Mouse (Mus musculus) MEL (cell line): ENCODE measurements around the gene Gpr22. TPM values are rescaled to one million over a fixed set of nuclear protein-coding genes. Genes with fewer than 3 reads are reported as not detected.

Experiments used
- DNase-seq: peaks from one replicate; pipeline ENCODE4 v3.0.0; 2011; ENCODE audit warnings: low read depth, low spot score
- H3K27ac ChIP-seq: 2 replicates; pipeline ENCODE4 v1.5.1; 2012; ENCODE audit warnings: low read depth, mild to moderate bottlenecking, control low read depth, low read length, moderate library complexity; ENCODE audit not compliant: control insufficient read depth
- H3K27me3 ChIP-seq, 2 experiments: fragments of 150-350 bp in 1 of 2; sonication (generic) in 1 of 2; 2 replicates each; pipeline ENCODE4 v1.6.1; 2012; ENCODE audit warnings: low read length in 2 of 2, mild to moderate bottlenecking in 2 of 2, improper control_type of control experiment in 1 of 2, moderate library complexity in 1 of 2; ENCODE audit not compliant: insufficient read depth in 2 of 2, control insufficient read depth in 1 of 2
- H3K36me3 ChIP-seq, 2 experiments: 2 replicates each; pipeline ENCODE4 v1.6.1; 2012 to 2014; ENCODE audit warnings: low read length in 2 of 2, improper control_type of control experiment in 1 of 2, inconsistent platforms in 1 of 2, mild to moderate bottlenecking in 1 of 2; ENCODE audit not compliant: insufficient read depth in 2 of 2, control insufficient read depth in 1 of 2
- H3K4me1 ChIP-seq, 2 experiments: fragments of 150-350 bp in 1 of 2; sonication (generic) in 1 of 2; 2 replicates each; pipeline ENCODE4 v1.6.1; 2012; ENCODE audit warnings: low read length in 2 of 2, improper control_type of control experiment in 1 of 2, mild to moderate bottlenecking in 1 of 2; ENCODE audit not compliant: insufficient read depth in 2 of 2, control insufficient read depth in 1 of 2
- H3K4me3 ChIP-seq, 2 experiments: fragments of 150-350 bp in 1 of 2; sonication (generic) in 1 of 2; 2 replicates each; pipeline ENCODE4 v1.5.1; 2012; ENCODE audit warnings: low read depth in 2 of 2, low read length in 2 of 2, mild to moderate bottlenecking in 2 of 2, moderate library complexity in 2 of 2, control low read depth in 1 of 2, improper control_type of control experiment in 1 of 2; ENCODE audit not compliant: control insufficient read depth in 1 of 2, insufficient read depth in 1 of 2
- H3K79me2 ChIP-seq: 2 replicates; pipeline ENCODE4 v1.6.1; 2012; ENCODE audit warnings: mild to moderate bottlenecking, low read length, moderate library complexity; ENCODE audit not compliant: control insufficient read depth, poor library complexity, insufficient read depth
- H3K9ac ChIP-seq: 2 replicates; pipeline ENCODE4 v1.6.1; 2012; ENCODE audit warnings: low read depth, mild to moderate bottlenecking, control low read depth, low read length, moderate library complexity; ENCODE audit not compliant: control insufficient read depth, poor library complexity, severe bottlenecking
- H3K9me3 ChIP-seq: fragments of 150-350 bp; sonication (generic); replicated peaks from 2 replicates; pipeline ENCODE4 v1.6.1; 2012; ENCODE audit warnings: mild to moderate bottlenecking, low read length, improper control_type of control experiment, moderate library complexity; ENCODE audit not compliant: insufficient read depth
- BHLHE40 ChIP-seq: IDR thresholded peaks from 2 replicates; pipeline ENCODE4 v1.6.1; 2012; ENCODE audit warnings: low read depth, mild to moderate bottlenecking, inconsistent platforms, low read length, improper control_type of control experiment, borderline replicate concordance
- CHD2 ChIP-seq: IDR thresholded peaks from 2 replicates; pipeline ENCODE4 v1.6.1; 2011; ENCODE audit warnings: low read length, improper control_type of control experiment
- CTCF ChIP-seq, 3 experiments: IDR thresholded peaks in 2 of 3; conservative IDR thresholded peaks in 1 of 3; 2 replicates each; pipeline ENCODE4 v1.5.1; 2011 to 2012; ENCODE audit warnings: low read length in 3 of 3, low read depth in 2 of 3, mild to moderate bottlenecking in 2 of 3, improper control_type of control experiment in 1 of 3, inconsistent platforms in 1 of 3, mixed read lengths in 1 of 3, moderate library complexity in 1 of 3; ENCODE audit not compliant: control insufficient read depth in 1 of 3, insufficient read depth in 1 of 3, poor library complexity in 1 of 3, severe bottlenecking in 1 of 3
- E2F4 ChIP-seq: IDR thresholded peaks from 2 replicates; pipeline ENCODE4 v1.6.1; 2011; ENCODE audit warnings: low read depth, low read length, improper control_type of control experiment, borderline replicate concordance
- ELF1 ChIP-seq: IDR thresholded peaks from 2 replicates; pipeline ENCODE4 v1.6.1; 2014; ENCODE audit warnings: low read depth, mild to moderate bottlenecking, inconsistent platforms, low read length, improper control_type of control experiment, moderate library complexity
- EP300 ChIP-seq, 2 experiments: IDR thresholded peaks; 2 replicates each; pipeline ENCODE4 v1.6.1; 2011; ENCODE audit warnings: improper control_type of control experiment in 2 of 2, low read length in 2 of 2, low read depth in 1 of 2, mild to moderate bottlenecking in 1 of 2
- ETS1 ChIP-seq: IDR thresholded peaks from 2 replicates; pipeline ENCODE4 v1.6.1; 2012; ENCODE audit warnings: low read depth, mild to moderate bottlenecking, inconsistent platforms, low read length, improper control_type of control experiment, moderate library complexity
- GABPA ChIP-seq: IDR thresholded peaks from 2 replicates; pipeline ENCODE4 v1.6.1; 2012; ENCODE audit warnings: low read depth, mild to moderate bottlenecking, inconsistent platforms, low read length, improper control_type of control experiment, moderate library complexity
- GATA1 ChIP-seq: IDR thresholded peaks from 2 replicates; pipeline ENCODE4 v1.6.1; 2011; ENCODE audit warnings: low read depth, low read length, improper control_type of control experiment
- HCFC1 ChIP-seq: IDR thresholded peaks from 2 replicates; pipeline ENCODE4 v1.6.1; 2012; ENCODE audit warnings: low read depth, mild to moderate bottlenecking, inconsistent platforms, low read length, improper control_type of control experiment, moderate library complexity
- JUND ChIP-seq: IDR thresholded peaks from 2 replicates; pipeline ENCODE4 v1.6.1; 2011; ENCODE audit warnings: low read depth, mild to moderate bottlenecking, improper control_type of control experiment, low read length
- MXI1 ChIP-seq: IDR thresholded peaks from 2 replicates; pipeline ENCODE4 v1.6.1; 2011; ENCODE audit warnings: mild to moderate bottlenecking, low read depth, low read length, improper control_type of control experiment
- MYC ChIP-seq: IDR thresholded peaks from 2 replicates; pipeline ENCODE4 v1.6.1; 2011; ENCODE audit warnings: low read depth, mild to moderate bottlenecking, low read length, improper control_type of control experiment, moderate library complexity
- NRF1 ChIP-seq: IDR thresholded peaks from 2 replicates; pipeline ENCODE4 v1.6.1; 2014; ENCODE audit warnings: low read depth, mild to moderate bottlenecking, inconsistent platforms, low read length, improper control_type of control experiment, moderate library complexity; ENCODE audit not compliant: poor library complexity, insufficient read depth, severe bottlenecking
- POLR2A ChIP-seq, 2 experiments: IDR thresholded peaks; 2 replicates each; pipeline ENCODE4 v1.6.1; 2011 to 2012; ENCODE audit warnings: low read length in 2 of 2, mild to moderate bottlenecking in 2 of 2, control low read depth in 1 of 2, improper control_type of control experiment in 1 of 2, low read depth in 1 of 2, moderate library complexity in 1 of 2; ENCODE audit not compliant: control insufficient read depth in 1 of 2, insufficient read depth in 1 of 2, poor library complexity in 1 of 2
- POLR2AphosphoS2 ChIP-seq: IDR thresholded peaks from 2 replicates; pipeline ENCODE4 v1.6.1; 2011; ENCODE audit warnings: low read length, improper control_type of control experiment
- POLR2AphosphoS5 ChIP-seq: IDR thresholded peaks from 2 replicates; pipeline ENCODE4 v1.6.1; 2012; ENCODE audit warnings: low read depth, borderline replicate concordance, mild to moderate bottlenecking, inconsistent platforms, low read length, moderate library complexity, mixed read lengths
- RAD21 ChIP-seq: IDR thresholded peaks from 2 replicates; pipeline ENCODE4 v1.6.1; 2011; ENCODE audit warnings: mild to moderate bottlenecking, low read depth, low read length, improper control_type of control experiment
- RCOR1 ChIP-seq: IDR thresholded peaks from 2 replicates; pipeline ENCODE4 v1.6.1; 2012; ENCODE audit warnings: low read depth, mild to moderate bottlenecking, inconsistent platforms, low read length, improper control_type of control experiment
- TAL1 ChIP-seq: IDR thresholded peaks from 2 replicates; pipeline ENCODE4 v1.6.1; 2012; ENCODE audit warnings: mild to moderate bottlenecking, inconsistent platforms, low read length, moderate library complexity, mixed read lengths
- TBP ChIP-seq: IDR thresholded peaks from 2 replicates; pipeline ENCODE4 v1.8.0; 2011; ENCODE audit warnings: low read depth, low read length, improper control_type of control experiment
- USF1 ChIP-seq: IDR thresholded peaks from 2 replicates; pipeline ENCODE4 v1.6.1; 2014; ENCODE audit warnings: low read depth, mild to moderate bottlenecking, inconsistent platforms, low read length, improper control_type of control experiment, moderate library complexity
- ZC3H11A ChIP-seq: IDR thresholded peaks from 2 replicates; pipeline ENCODE4 v1.6.1; 2012; ENCODE audit warnings: low read depth, mild to moderate bottlenecking, inconsistent platforms, low read length, improper control_type of control experiment
- ZKSCAN1 ChIP-seq: IDR thresholded peaks from 2 replicates; pipeline ENCODE4 v1.6.1; 2012; ENCODE audit warnings: low read depth, mild to moderate bottlenecking, inconsistent platforms, low read length, improper control_type of control experiment, moderate library complexity
- ZNF384 ChIP-seq: IDR thresholded peaks from 2 replicates; pipeline ENCODE4 v1.6.1; 2012; ENCODE audit warnings: low read depth, mild to moderate bottlenecking, inconsistent platforms, low read length, improper control_type of control experiment
- polyA plus RNA-seq, 2 experiments: library from polyadenylated mRNA; stranded (reverse) in 1 of 2; unstranded in 1 of 2; fragments of >175 nt in 1 of 2; fragments of >200 nt in 1 of 2; gene quantifications; 2 replicates each; pipeline versions ENCODE4 v1.2.1 to v1.2.4; 2012; ENCODE audit warnings: low replicate concordance in 2 of 2, low read depth in 1 of 2; ENCODE audit not compliant: insufficient read length in 2 of 2, insufficient read depth in 1 of 2, missing spikeins in 1 of 2
- total RNA-seq: library from RNA; depleted of rRNA; stranded (reverse); fragments of 300-350 nt; gene quantifications from 2 replicates; pipeline ENCODE4 v1.2.3, GENCODE M21; 2012

The Gpr22 gene
- total and polyA plus RNA-seq, 3 experiments: not detected

GRCm38 (mm10) chr12:31714070-31714469 lies 323 bp upstream of the Gpr22 start:
- DNase-seq: no peak
- H3K36me3 ChIP-seq: peaks cover 0 to 5% of the 10 kb centered on the region in 2 experiments; a peak in 2 of 4 replicates
- H3K27ac ChIP-seq: no peak overlapping the region
- no peak overlapping the region for H3K9ac ChIP-seq
- H3K4me3 ChIP-seq: no peak overlapping the region
- H3K27me3 ChIP-seq: no peaks in the 10 kb centered on the region
- H3K79me2 ChIP-seq: no peaks in the 10 kb centered on the region
- H3K4me1 ChIP-seq: peaks cover 0 to 6% of the 10 kb centered on the region in 2 experiments; a peak in 2 of 4 replicates
- no peaks in the 10 kb centered on the region; the same call in 1 of the 2 replicates for H3K9me3 ChIP-seq
- TF ChIP-seq ZC3H11A: no peak
- no peak for TF ChIP-seq GABPA
- TF ChIP-seq CTCF (IDR thresholded peaks at IDR 0.05 in 2 of 3, conservative IDR thresholded peaks at IDR 0.05 in 1 of 3; ENCODE audit: control insufficient read depth in 1 of 3, insufficient read depth in 1 of 3, low read depth in 2 of 3, low read length in 3 of 3, poor library complexity in 1 of 3, severe bottlenecking in 1 of 3): no peak
- no peak for TF ChIP-seq POLR2A (IDR thresholded peaks at IDR 0.05; ENCODE audit: control insufficient read depth in 1 of 2, insufficient read depth in 1 of 2, low read depth in 1 of 2, low read length in 2 of 2, poor library complexity in 1 of 2)
- no peak for TF ChIP-seq HCFC1
- no peak for TF ChIP-seq EP300 (IDR thresholded peaks at IDR 0.05; ENCODE audit: low read depth in 1 of 2, low read length in 2 of 2)
- no peak for TF ChIP-seq ZNF384
- TF ChIP-seq, all 39 proteins: peak for 0

GRCm38 (mm10) chr12:31712727-31713126 lies 1.0 kb downstream of the Gpr22 start:
- H3K4me3 ChIP-seq: no peak overlapping the region
- H3K4me1 ChIP-seq: peaks cover 0 to 6% of the 10 kb centered on the region in 2 experiments; a peak in 2 of 4 replicates
- H3K9me3 ChIP-seq: no peaks in the 10 kb centered on the region; the same call in 1 of the 2 replicates
- DNase-seq: no peak
- H3K79me2 ChIP-seq: no peaks in the 10 kb centered on the region
- H3K27ac ChIP-seq: no peak overlapping the region
- no peak for TF ChIP-seq ZKSCAN1
- no peak for TF ChIP-seq NRF1
- TF ChIP-seq CHD2: no peak
- no peak for TF ChIP-seq RCOR1
- no peak for TF ChIP-seq POLR2AphosphoS5
- no peak for TF ChIP-seq RAD21
- TF ChIP-seq E2F4: no peak
- TF ChIP-seq GATA1: no peak
- no peak for TF ChIP-seq MXI1
- no peak for TF ChIP-seq ETS1
- no peak for TF ChIP-seq TAL1
- no peak for TF ChIP-seq ELF1
- TF ChIP-seq JUND: no peak
- no peak for TF ChIP-seq POLR2AphosphoS2
- no peak for TF ChIP-seq TBP
- no peak for TF ChIP-seq MYC
- TF ChIP-seq HCFC1: no peak
- TF ChIP-seq ZC3H11A: no peak
- TF ChIP-seq USF1: no peak
- no peak for TF ChIP-seq BHLHE40
- TF ChIP-seq, all 39 proteins: peak for 0
- Histone ChIP-seq H3K36me3 (peaks cover 0 to 5% of the 10 kb centered on the region in 2 experiments; a peak in 2 of 4 replicates), H3K27me3 (no peaks in the 10 kb centered on the region), H3K9ac (no peak overlapping the region)
